Mouse (Mus musculus) liver, postnatal 0 days (tissue): Measurements from ENCODE around the gene Rpl18.

ENCODE experiments used
- CTCF ChIP-seq: sonication (generic); IDR thresholded peaks from 2 replicates; pipeline ENCODE4 v1.5.1; 2016; ENCODE audit warnings: antibody characterized with exemption, low read depth
- EP300 ChIP-seq: IDR thresholded peaks from 2 replicates; pipeline ENCODE4 v1.6.1; 2016; ENCODE audit warnings: antibody characterized with exemption, low read depth, mild to moderate bottlenecking

DNA sequence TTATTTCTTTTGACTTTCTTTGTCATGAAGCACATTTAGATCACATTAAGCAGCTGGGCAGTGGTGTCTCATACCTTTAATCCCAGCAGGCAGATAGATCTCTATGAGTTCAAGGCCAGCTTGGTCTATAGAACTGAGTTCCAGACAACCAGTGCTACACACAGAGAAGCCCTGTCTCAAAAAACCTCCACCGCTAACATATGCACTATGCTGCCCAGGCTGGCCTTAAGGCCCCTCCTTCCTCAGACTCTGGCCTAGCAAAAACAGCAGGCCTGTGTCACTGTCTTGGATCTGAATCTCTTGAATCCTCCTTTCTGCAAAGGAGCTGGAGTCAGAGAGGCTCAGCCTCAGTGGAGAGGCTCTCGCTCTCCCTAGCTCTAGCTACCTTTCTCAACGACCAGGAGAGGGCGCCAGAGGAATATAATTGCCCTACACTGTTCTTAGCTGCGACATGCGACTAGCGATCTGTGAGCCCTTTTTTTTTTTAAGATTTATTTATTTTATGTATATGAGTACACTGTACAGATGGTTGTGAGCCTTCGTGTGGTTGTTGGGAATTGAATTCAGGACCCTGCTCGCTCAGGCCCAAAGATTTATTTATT, 24.0 kb downstream of the Rpl18 start:
- TF ChIP-seq CTCF (peak; percentile 91), EP300 (no peak)
